Mouse (Mus musculus): ENCODE measurements at regions not wholly inside any gene's neighbourhood (a gene's known extent, or its start where the extent isn't known, plus 50 kb on each side); places are given as distances from the start of the nearest gene placed in this dataset.

GRCm38 (mm10) chr13:59962676-59963664 lies 140.0 kb upstream of the Tut7 start:
- Histone ChIP-seq H3K9ac (no peak overlapping the region), H3K9me3 (ENCODE audit: control insufficient read depth, low read length) (no peaks in the 10 kb centered on the region), H3K36me3 (replicated peaks; ENCODE audit: control insufficient read depth, insufficient read depth) (no peaks in the 10 kb centered on the region), H3K27me3 (ENCODE audit: control insufficient read depth, insufficient read depth, low read length) (no peaks in the 10 kb centered on the region), H3K4me2 (replicated peaks) (no peak overlapping the region), H3K27ac (no peak overlapping the region), H3K4me1 (replicated peaks; ENCODE audit: control insufficient read depth, insufficient read depth, low read length) (no peaks in the 10 kb centered on the region), H3K4me3 (replicated peaks; ENCODE audit: low read length) (no peak overlapping the region)
- DNase-seq (ENCODE audit: low spot score) (no peak), ATAC-seq (ENCODE audit: low FRiP score) (no peak)
- 68% methylated on average over 21 of the region's 21 CpGs for WGBS

DNA sequence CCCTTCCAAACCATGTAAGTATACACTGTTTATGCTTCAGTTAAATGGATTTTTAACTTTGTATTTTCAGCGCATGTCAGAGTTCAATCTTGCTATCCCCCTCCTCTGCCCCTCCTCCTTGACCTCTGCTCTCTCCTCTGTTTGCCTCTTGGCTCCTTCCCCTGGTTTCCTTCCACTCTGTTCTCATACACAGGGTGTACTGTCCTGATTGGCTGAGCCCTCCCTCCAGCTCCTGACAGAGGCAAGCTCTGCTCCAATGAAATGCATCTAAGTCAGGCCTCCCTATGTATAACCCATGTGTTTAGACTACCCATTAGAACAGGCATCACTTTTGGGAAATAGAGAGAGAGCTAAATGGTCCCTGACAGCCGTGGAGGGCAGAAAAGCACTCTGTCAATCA lies 133.5 kb upstream of the Tut7 start:
- 47% methylated on average over 2 of the region's 2 CpGs for WGBS
- Histone ChIP-seq H3K4me2 (replicated peaks) (no peak overlapping the region), H3K27me3 (ENCODE audit: control insufficient read depth, insufficient read depth, low read length) (no peaks in the 10 kb centered on the region), H3K4me3 (replicated peaks; ENCODE audit: low read length) (no peak overlapping the region), H3K9me3 (ENCODE audit: control insufficient read depth, low read length) (no peaks in the 10 kb centered on the region), H3K36me3 (replicated peaks; ENCODE audit: control insufficient read depth, insufficient read depth) (no peaks in the 10 kb centered on the region), H3K4me1 (replicated peaks; ENCODE audit: control insufficient read depth, insufficient read depth, low read length) (no peaks in the 10 kb centered on the region), H3K27ac (no peak overlapping the region), H3K9ac (no peak overlapping the region)
- ATAC-seq (ENCODE audit: low FRiP score), result peak; percentile 73; the same call in 1 of the 2 replicates
- DNase-seq (ENCODE audit: low spot score), result no peak

- 69% methylated on average over 4 of the region's 4 CpGs for WGBS
- ATAC-seq (ENCODE audit: low FRiP score), result no peak
These were observed 129.9 kb upstream of the Tut7 start for GRCm38 (mm10) chr13:59952809-59953208.

GRCm38 (mm10) chr13:59952116-59952515 lies 129.2 kb upstream of the Tut7 start:
- H3K4me3 ChIP-seq (replicated peaks; ENCODE audit: low read length), result no peak overlapping the region
- H3K4me2 ChIP-seq (replicated peaks), result no peak overlapping the region
- no peak overlapping the region for H3K27ac ChIP-seq
- no peaks in the 10 kb centered on the region for H3K27me3 ChIP-seq (ENCODE audit: control insufficient read depth, insufficient read depth, low read length)
- no peaks in the 10 kb centered on the region for H3K9me3 ChIP-seq (ENCODE audit: control insufficient read depth, low read length)
- DNase-seq (ENCODE audit: low spot score) (no peak), ATAC-seq (ENCODE audit: low FRiP score) (no peak)
- 0 out of 2 replicates have a peak, but pooled peaks cover 5% of the 10 kb centered on the region for H3K4me1 ChIP-seq (replicated peaks; ENCODE audit: control insufficient read depth, insufficient read depth, low read length)
- H3K9ac ChIP-seq, result no peak overlapping the region
- WGBS, result 69% methylated on average over 3 of the region's 3 CpGs
- H3K36me3 ChIP-seq (replicated peaks; ENCODE audit: control insufficient read depth, insufficient read depth), result no peaks in the 10 kb centered on the region

More at GRCm38 (mm10) chr13:59952809-59953208, 129.9 kb upstream of the Tut7 start:
- DNase-seq (ENCODE audit: low spot score), result no peak
- H3K4me3 ChIP-seq (replicated peaks; ENCODE audit: low read length), result no peak overlapping the region
- H3K4me2 ChIP-seq (replicated peaks), result no peak overlapping the region
- H3K36me3 ChIP-seq (replicated peaks; ENCODE audit: control insufficient read depth, insufficient read depth), result no peaks in the 10 kb centered on the region
- no peak overlapping the region for H3K9ac ChIP-seq
- no peak overlapping the region for H3K27ac ChIP-seq
- H3K27me3 ChIP-seq (ENCODE audit: control insufficient read depth, insufficient read depth, low read length), result no peaks in the 10 kb centered on the region
- 0 out of 2 replicates have a peak, but pooled peaks cover 5% of the 10 kb centered on the region for H3K4me1 ChIP-seq (replicated peaks; ENCODE audit: control insufficient read depth, insufficient read depth, low read length)
- H3K9me3 ChIP-seq (ENCODE audit: control insufficient read depth, low read length), result no peaks in the 10 kb centered on the region

DNA sequence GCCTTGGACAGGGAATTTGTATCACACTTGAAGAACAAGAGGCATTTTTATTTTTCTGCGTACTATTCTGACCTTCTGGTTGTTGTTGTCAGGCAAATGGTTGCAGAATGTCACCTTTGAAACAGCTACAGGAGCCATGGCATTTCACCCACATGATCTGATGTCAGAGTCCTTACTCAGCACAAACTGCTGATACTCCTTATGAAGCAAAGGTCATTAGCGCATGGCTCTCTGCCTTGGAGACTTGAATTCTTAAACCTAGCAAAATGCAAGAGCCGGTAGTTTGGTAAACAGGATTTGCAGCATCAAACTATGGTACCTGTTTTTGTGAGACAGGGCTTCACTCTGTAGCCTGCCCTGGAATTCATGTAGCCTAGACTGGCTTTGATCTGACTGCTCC lies 127.3 kb upstream of the Tut7 start:
- no peaks in the 10 kb centered on the region for H3K27me3 ChIP-seq (ENCODE audit: control insufficient read depth, insufficient read depth, low read length)
- H3K36me3 ChIP-seq (replicated peaks; ENCODE audit: control insufficient read depth, insufficient read depth), result no peaks in the 10 kb centered on the region
- H3K9ac ChIP-seq, result no peak overlapping the region
- no peak overlapping the region for H3K27ac ChIP-seq
- 0 out of 2 replicates have a peak, but pooled peaks cover 5% of the 10 kb centered on the region for H3K4me1 ChIP-seq (replicated peaks; ENCODE audit: control insufficient read depth, insufficient read depth, low read length)
- no peaks in the 10 kb centered on the region for H3K9me3 ChIP-seq (ENCODE audit: control insufficient read depth, low read length)
- WGBS, result 86% methylated on average over 3 of the region's 3 CpGs
- no peak for ATAC-seq (ENCODE audit: low FRiP score)
- no peak overlapping the region for H3K4me3 ChIP-seq (replicated peaks; ENCODE audit: low read length)
- no peak for DNase-seq (ENCODE audit: low spot score)
- H3K4me2 ChIP-seq (replicated peaks), result no peak overlapping the region

DNA sequence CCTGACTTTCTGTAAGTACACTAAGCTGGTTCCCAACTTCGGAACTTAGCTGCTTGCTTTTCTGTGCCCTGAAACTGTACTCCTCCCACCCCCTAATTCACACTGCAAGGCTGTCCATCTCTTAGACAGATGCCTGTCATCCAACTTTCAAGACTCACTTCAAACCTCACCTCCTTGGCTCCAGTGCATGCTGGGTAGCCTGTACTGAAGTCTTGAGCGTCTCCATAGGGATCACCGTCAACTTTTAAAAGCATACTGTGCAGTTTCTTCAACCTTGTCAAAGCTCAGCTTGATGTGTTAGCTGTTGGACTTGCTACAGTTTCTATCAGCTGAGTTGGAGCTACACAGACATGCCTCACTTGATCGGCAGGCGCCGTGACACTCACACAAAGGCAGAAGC lies 126.5 kb upstream of the Tut7 start:
- Histone ChIP-seq H3K27me3 (ENCODE audit: control insufficient read depth, insufficient read depth, low read length) (no peaks in the 10 kb centered on the region), H3K9me3 (ENCODE audit: control insufficient read depth, low read length) (no peaks in the 10 kb centered on the region), H3K27ac (no peak overlapping the region), H3K4me1 (replicated peaks; ENCODE audit: control insufficient read depth, insufficient read depth, low read length) (0 out of 2 replicates have a peak, but pooled peaks cover 5% of the 10 kb centered on the region), H3K4me2 (replicated peaks) (no peak overlapping the region), H3K4me3 (replicated peaks; ENCODE audit: low read length) (no peak overlapping the region), H3K36me3 (replicated peaks; ENCODE audit: control insufficient read depth, insufficient read depth) (no peaks in the 10 kb centered on the region), H3K9ac (no peak overlapping the region)
- ATAC-seq (ENCODE audit: low FRiP score), result no peak
- WGBS, result 74% methylated on average over 6 of the region's 6 CpGs
- no peak for DNase-seq (ENCODE audit: low spot score)

DNA sequence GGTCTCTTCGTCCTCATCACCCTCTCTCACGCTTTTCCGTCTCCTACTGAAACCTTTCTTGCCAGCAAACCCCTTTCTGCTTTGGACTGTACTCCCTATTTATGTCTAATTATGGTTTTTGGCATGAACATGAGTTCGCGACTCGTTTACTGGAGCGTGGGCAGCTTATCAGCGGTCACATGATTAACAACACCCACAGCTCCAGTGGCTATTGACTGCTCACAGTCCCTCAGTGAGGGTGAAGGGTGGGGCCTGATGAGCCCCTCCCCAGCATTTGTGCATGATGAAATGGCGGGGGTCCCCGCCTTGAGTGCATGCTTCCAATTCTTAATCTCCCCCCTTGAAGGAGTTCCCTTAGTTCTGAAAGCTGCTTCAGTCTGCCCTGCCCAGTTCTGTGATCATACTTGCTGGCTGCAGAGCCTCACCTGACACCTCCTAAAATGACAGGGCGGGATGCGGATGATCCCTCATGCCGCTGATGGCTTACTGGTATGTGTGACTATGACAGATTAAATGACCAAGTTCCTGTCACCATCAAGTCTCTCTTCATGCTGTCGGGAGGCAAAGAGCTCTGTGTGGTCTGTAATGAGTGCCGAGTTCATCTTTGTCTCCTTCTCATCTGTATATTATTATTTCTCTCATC lies 125.7 kb upstream of the Tut7 start:
- WGBS, result 86% methylated on average over 15 of the region's 15 CpGs
- Histone ChIP-seq H3K9me3 (ENCODE audit: control insufficient read depth, low read length) (no peaks in the 10 kb centered on the region), H3K4me1 (replicated peaks; ENCODE audit: control insufficient read depth, insufficient read depth, low read length) (0 out of 2 replicates have a peak, but pooled peaks cover 5% of the 10 kb centered on the region), H3K4me2 (replicated peaks) (no peak overlapping the region), H3K4me3 (replicated peaks; ENCODE audit: low read length) (no peak overlapping the region), H3K27me3 (ENCODE audit: control insufficient read depth, insufficient read depth, low read length) (no peaks in the 10 kb centered on the region), H3K9ac (no peak overlapping the region), H3K27ac (no peak overlapping the region), H3K36me3 (replicated peaks; ENCODE audit: control insufficient read depth, insufficient read depth) (no peaks in the 10 kb centered on the region)
- ATAC-seq (ENCODE audit: low FRiP score) (no peak), DNase-seq (ENCODE audit: low spot score) (no peak)

DNA sequence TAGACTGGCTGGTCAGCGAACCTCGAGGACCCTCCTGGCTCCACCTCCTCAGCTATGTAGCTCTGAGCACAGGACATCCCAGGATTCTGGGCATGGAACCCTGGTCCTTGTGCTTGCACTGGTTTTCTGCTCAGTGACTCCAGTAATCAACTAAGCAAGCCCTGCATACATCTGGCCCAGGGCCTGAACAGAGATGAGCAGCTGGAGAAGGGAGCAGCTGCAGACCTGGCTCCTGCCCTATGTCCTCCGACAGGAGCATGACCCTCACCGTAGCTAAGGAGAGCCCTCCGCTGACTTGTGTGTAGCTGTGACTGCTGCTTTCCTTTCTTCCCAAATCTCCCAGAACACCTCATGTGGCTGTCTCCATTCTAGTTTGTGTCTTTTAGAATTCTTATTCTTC lies 124.5 kb upstream of the Tut7 start:
- DNase-seq (ENCODE audit: low spot score) (no peak), ATAC-seq (ENCODE audit: low FRiP score) (no peak)
- Histone ChIP-seq H3K9me3 (ENCODE audit: control insufficient read depth, low read length) (no peaks in the 10 kb centered on the region), H3K27me3 (ENCODE audit: control insufficient read depth, insufficient read depth, low read length) (no peaks in the 10 kb centered on the region), H3K4me1 (replicated peaks; ENCODE audit: control insufficient read depth, insufficient read depth, low read length) (0 out of 2 replicates have a peak, but pooled peaks cover 5% of the 10 kb centered on the region), H3K9ac (no peak overlapping the region), H3K4me3 (replicated peaks; ENCODE audit: low read length) (no peak overlapping the region), H3K27ac (no peak overlapping the region), H3K36me3 (replicated peaks; ENCODE audit: control insufficient read depth, insufficient read depth) (no peaks in the 10 kb centered on the region), H3K4me2 (replicated peaks) (no peak overlapping the region)
- WGBS, result 69% methylated on average over 5 of the region's 5 CpGs

DNA sequence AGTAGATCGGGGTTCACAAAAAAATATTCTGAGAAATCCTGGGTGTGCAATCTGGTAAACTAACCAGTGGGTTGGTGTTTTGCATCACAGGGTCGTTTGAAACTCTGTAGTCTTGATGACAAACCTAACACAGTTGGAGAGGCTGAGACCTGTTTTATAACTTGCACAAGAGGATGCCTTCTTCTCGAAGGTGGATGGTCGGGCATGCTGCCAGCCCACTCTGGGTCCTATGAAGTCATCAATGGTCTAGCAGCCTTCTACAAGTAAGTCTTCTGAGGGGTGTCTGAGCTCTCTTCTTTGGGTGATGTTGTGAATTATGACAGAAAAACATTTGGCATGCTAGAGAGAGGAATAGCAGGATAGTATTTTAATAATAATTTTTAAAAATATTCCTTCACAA lies 123.6 kb upstream of the Tut7 start:
- Histone ChIP-seq H3K4me3 (replicated peaks; ENCODE audit: low read length) (no peak overlapping the region), H3K27me3 (ENCODE audit: control insufficient read depth, insufficient read depth, low read length) (no peaks in the 10 kb centered on the region), H3K9ac (no peak overlapping the region), H3K4me2 (replicated peaks) (no peak overlapping the region), H3K4me1 (replicated peaks; ENCODE audit: control insufficient read depth, insufficient read depth, low read length) (0 out of 2 replicates have a peak, but pooled peaks cover 5% of the 10 kb centered on the region), H3K9me3 (ENCODE audit: control insufficient read depth, low read length) (no peaks in the 10 kb centered on the region), H3K27ac (no peak overlapping the region), H3K36me3 (replicated peaks; ENCODE audit: control insufficient read depth, insufficient read depth) (no peaks in the 10 kb centered on the region)
- DNase-seq (ENCODE audit: low spot score), result no peak
- ATAC-seq (ENCODE audit: low FRiP score), result no peak
- WGBS, result 81% methylated on average over 4 of the region's 4 CpGs

Measured in hindbrain, embryonic 14.5 days (tissue).